Mouse (Mus musculus) thymus, adult 2 months (tissue): ENCODE measurements around the gene Tm4sf20. TPM values are rescaled to one million over a fixed set of nuclear protein-coding genes. Genes with fewer than 3 reads are reported as not detected.

ENCODE experiments used
- DNase-seq: peaks from one replicate; pipeline ENCODE4 v3.0.0; 2021
- H3K27ac ChIP-seq: fragments of 200-500 bp; 2 replicates; pipeline ENCODE4 v1.5.1; 2012; ENCODE audit warnings: low read length, control low read depth; ENCODE audit not compliant: control insufficient read depth, insufficient read depth
- H3K27me3 ChIP-seq: fragments of 200-500 bp; 2 replicates; pipeline ENCODE4 v1.6.1; 2012; ENCODE audit warnings: mild to moderate bottlenecking, low read length, moderate library complexity, mixed read lengths; ENCODE audit not compliant: control insufficient read depth, insufficient read depth
- H3K36me3 ChIP-seq: fragments of 200-500 bp; 2 replicates; pipeline ENCODE4 v1.6.1; 2012; ENCODE audit warnings: mild to moderate bottlenecking, low read length, moderate library complexity; ENCODE audit not compliant: control insufficient read depth, insufficient read depth
- H3K4me1 ChIP-seq: fragments of 200-500 bp; replicated peaks from 2 replicates; pipeline ENCODE4 v1.6.1; 2012; ENCODE audit warnings: low read length; ENCODE audit not compliant: control insufficient read depth, insufficient read depth
- H3K4me3 ChIP-seq: fragments of 200-500 bp; 2 replicates; pipeline ENCODE4 v1.5.1; 2012; ENCODE audit warnings: mild to moderate bottlenecking, low read length, control low read depth, moderate library complexity; ENCODE audit not compliant: control insufficient read depth, insufficient read depth
- CTCF ChIP-seq: fragments of 200-500 bp; IDR thresholded peaks from 2 replicates; pipeline ENCODE4 v1.5.1; 2012; ENCODE audit warnings: mild to moderate bottlenecking, control low read depth, low read length, moderate library complexity, borderline replicate concordance; ENCODE audit not compliant: control insufficient read depth, poor library complexity, insufficient read depth; ENCODE audit errors: extremely low read depth
- POLR2A ChIP-seq: fragments of 200-500 bp; IDR thresholded peaks from 2 replicates; pipeline ENCODE4 v1.6.1; 2012; ENCODE audit warnings: mild to moderate bottlenecking, low read length, control low read depth, moderate library complexity; ENCODE audit not compliant: control insufficient read depth, poor library complexity, insufficient read depth; ENCODE audit errors: extremely low read depth
- WGBS: fragments of 180-500 bp; shearing (Covaris S2); methylation state at CpG from one replicate; pipeline ENCODE4 v1.1.7; 2018; 5-methylcytosine and 5-hydroxymethylcytosine counted together
- polyA plus RNA-seq: library from polyadenylated mRNA; depleted of rRNA; stranded (reverse); fragments of >200 nt; gene quantifications from 2 replicates; pipeline ENCODE4 v1.2.3, GENCODE M21; 2012

Tm4sf20 gene
- polyA plus RNA-seq, 1 experiment: 0.24 TPM

- no peak for TF ChIP-seq POLR2A
- TF ChIP-seq CTCF: no peak
- Histone ChIP-seq H3K27me3 (no peaks in the 10 kb centered on the region), H3K36me3 (peaks cover 14% of the 10 kb centered on the region), H3K4me3 (no peak overlapping the region), H3K27ac (no peak overlapping the region), H3K4me1 (no peaks in the 10 kb centered on the region)
- DNase-seq: no peak
- 94% methylated on average over 2 of the region's 2 CpGs for WGBS
Measured at GRCm38 (mm10) chr1:82747714-82748452, 20.4 kb downstream of the Tm4sf20 start.

GRCm38 (mm10) chr1:82746408-82746807, 21.9 kb downstream of the Tm4sf20 start:
- WGBS: 92% methylated on average over 4 of the region's 4 CpGs
- no peak for DNase-seq
- Histone ChIP-seq H3K36me3 (peaks cover 11% of the 10 kb centered on the region; the same call in 1 of the 2 replicates), H3K27me3 (no peaks in the 10 kb centered on the region), H3K27ac (no peak overlapping the region), H3K4me3 (no peak overlapping the region), H3K4me1 (no peaks in the 10 kb centered on the region)
- TF ChIP-seq CTCF: no peak

DNA sequence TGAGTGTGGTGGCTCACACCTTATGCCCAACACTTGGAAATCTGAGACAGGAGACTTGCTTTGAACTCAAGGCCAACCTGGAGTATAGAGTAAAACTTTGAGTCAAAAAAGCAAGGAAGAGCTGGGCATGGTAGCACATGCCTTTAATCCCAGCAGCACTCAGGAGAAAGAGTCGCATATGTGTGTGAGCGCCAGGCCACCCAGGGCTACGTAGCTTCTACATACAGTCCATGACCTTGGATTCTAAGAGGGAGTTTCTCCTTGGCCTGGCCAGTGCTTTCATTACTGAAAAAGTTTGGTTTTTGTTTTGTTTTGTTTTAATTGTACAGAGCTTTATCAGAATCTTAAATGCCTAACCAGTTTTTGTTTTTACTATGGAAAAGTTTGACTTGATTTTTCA, 24.3 kb downstream of the Tm4sf20 start:
- DNase-seq: no peak
- 97% methylated on average over 3 of the region's 3 CpGs for WGBS

DNA sequence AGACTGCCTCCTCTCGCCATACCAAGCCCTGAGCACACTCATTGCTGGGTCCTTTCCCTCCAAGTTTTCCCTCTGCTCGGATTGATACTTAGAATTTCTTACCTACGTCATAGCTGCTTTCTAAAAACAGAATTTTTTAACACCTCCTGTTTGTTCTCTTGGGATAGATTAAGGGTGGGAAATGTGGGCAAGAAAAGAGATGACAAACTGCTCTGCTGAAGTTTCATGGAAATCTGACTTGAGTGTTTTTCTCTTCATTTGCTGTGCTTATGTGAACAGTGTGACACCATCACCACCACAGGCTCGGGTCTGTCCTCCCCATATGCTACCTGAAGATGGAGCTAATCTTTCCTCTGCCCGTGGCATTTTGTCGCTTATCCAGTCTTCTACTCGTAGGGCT, 26.7 kb downstream of the Tm4sf20 start:
- H3K4me1 ChIP-seq: no peaks in the 10 kb centered on the region
- H3K27ac ChIP-seq: no peak overlapping the region
- H3K36me3 ChIP-seq: peaks cover 17% of the 10 kb centered on the region
- DNase-seq: no peak
- TF ChIP-seq POLR2A: no peak
- no peak for TF ChIP-seq CTCF
- no peak overlapping the region for H3K4me3 ChIP-seq
- WGBS: 95% methylated on average over 7 of the region's 7 CpGs
- H3K27me3 ChIP-seq: no peaks in the 10 kb centered on the region

More for the DNA sequence above, 24.3 kb downstream of the Tm4sf20 start:
- H3K27me3 ChIP-seq: no peaks in the 10 kb centered on the region
- H3K4me3 ChIP-seq: no peak overlapping the region
- TF ChIP-seq CTCF (no peak), POLR2A (no peak)
- no peak overlapping the region for H3K27ac ChIP-seq
- H3K36me3 ChIP-seq: peaks cover 14% of the 10 kb centered on the region
- no peaks in the 10 kb centered on the region for H3K4me1 ChIP-seq

- Histone ChIP-seq H3K4me3 (no peak overlapping the region), H3K36me3 (peaks cover 40% of the 10 kb centered on the region), H3K27me3 (no peaks in the 10 kb centered on the region), H3K27ac (no peak overlapping the region), H3K4me1 (no peaks in the 10 kb centered on the region)
- WGBS: 96% methylated on average over 1 of the region's 1 CpGs
- TF ChIP-seq POLR2A (no peak), CTCF (no peak)
- DNase-seq: no peak
Measured at GRCm38 (mm10) chr1:82738066-82738465, 30.2 kb downstream of the Tm4sf20 start.

DNA sequence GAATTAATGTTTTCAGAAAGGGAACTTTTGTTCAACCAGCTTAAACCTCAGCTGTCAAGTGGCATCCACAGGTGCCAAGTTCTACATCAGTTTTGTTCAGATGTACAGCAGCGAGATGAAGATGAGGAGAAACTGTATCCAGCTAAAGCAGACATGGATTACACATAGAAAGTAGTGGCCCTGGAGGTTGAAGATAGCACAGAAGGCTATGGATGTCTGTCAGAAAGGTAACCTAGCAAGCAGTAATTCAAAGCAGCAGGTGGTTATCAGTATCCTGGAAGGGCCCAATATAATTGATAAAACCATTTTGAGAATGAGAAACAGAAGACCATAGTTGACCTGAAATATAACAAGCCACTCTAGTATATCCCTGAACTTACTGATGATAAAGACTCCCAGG, 34.9 kb downstream of the Tm4sf20 start:
- no peak overlapping the region for H3K4me3 ChIP-seq
- H3K27ac ChIP-seq: no peak overlapping the region
- TF ChIP-seq CTCF (no peak), POLR2A (no peak)
- peaks cover 65% of the 10 kb centered on the region for H3K36me3 ChIP-seq
- 98% methylated on average over 1 of the region's 1 CpGs for WGBS
- H3K27me3 ChIP-seq: no peaks in the 10 kb centered on the region
- DNase-seq: no peak
- H3K4me1 ChIP-seq: no peaks in the 10 kb centered on the region

DNA sequence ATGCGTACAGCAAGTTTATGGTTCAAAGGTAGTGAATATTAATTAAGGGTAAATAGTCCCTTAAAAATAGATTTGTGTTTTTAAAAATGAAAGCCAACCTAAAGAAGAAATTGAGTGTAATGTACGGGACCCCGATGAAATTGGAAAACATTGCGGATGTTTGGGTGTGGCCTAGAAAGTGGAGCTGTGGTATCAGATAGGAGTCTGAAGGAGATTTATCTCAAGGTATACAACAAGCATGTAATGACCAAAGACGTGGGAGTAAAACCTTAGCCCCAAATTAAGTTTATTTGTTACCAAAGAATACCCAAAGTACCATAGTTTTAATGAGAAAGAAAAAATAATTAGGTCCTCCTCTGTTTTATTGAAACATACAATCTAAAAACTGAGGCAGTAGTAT, 41.8 kb downstream of the Tm4sf20 start:
- Histone ChIP-seq H3K27me3 (no peaks in the 10 kb centered on the region), H3K4me3 (no peak overlapping the region), H3K27ac (no peak overlapping the region), H3K36me3 (peaks cover 23% of the 10 kb centered on the region), H3K4me1 (peaks cover 7% of the 10 kb centered on the region)
- TF ChIP-seq CTCF: no peak
- no peak for TF ChIP-seq POLR2A
- WGBS: 96% methylated on average over 5 of the region's 5 CpGs
- no peak for DNase-seq
